Mouse (Mus musculus) cerebellum, adult 2 months (tissue): ENCODE data around the gene Trim12c.

Experiments used
- CTCF ChIP-seq: fragments of 200-500 bp; IDR thresholded peaks from 2 replicates; pipeline ENCODE4 v1.5.1; 2011; ENCODE audit warnings: low read depth, mild to moderate bottlenecking, control low read depth, low read length, moderate library complexity, borderline replicate concordance; ENCODE audit not compliant: insufficient read depth
- POLR2A ChIP-seq: fragments of 200-500 bp; IDR thresholded peaks from 2 replicates; pipeline ENCODE4 v1.6.1; 2011; ENCODE audit warnings: low read length, control low read depth, borderline replicate concordance; ENCODE audit not compliant: insufficient read depth

DNA sequence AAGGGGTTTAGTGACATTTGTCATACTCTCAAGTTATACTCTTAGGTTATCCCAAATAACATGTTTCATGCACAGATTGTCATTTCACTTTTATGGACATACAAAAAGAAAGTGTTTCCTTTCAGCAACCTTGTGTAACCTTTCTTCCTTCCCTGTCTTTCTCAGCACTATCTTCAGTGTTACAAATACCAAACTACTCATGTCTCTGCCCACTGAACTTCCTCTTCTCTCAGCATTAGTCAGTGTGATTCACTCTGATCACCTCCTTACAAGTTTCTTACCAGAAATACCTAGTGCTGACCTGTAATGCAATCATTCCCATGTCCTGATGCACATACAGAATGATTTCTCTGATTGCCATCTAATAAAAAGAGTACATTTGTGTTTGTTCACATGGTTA lies 13.2 kb upstream of the Trim12c start:
- TF ChIP-seq POLR2A (no peak), CTCF (no peak)
